Mouse (Mus musculus) bone marrow, adult 2 months (tissue): ENCODE measurements around the gene Drc1. TPM values are rescaled to one million over a fixed set of nuclear protein-coding genes. Genes with fewer than 3 reads are reported as not detected.

Experiments used
- H3K27ac ChIP-seq: fragments of 200-500 bp; 2 replicates; pipeline ENCODE4 v1.5.1; 2012; ENCODE audit warnings: low read depth, mild to moderate bottlenecking, control low read depth, inconsistent platforms, low read length; ENCODE audit not compliant: control insufficient read depth, poor library complexity, insufficient read depth
- H3K4me1 ChIP-seq: fragments of 200-500 bp; 2 replicates; pipeline ENCODE4 v1.6.1; 2011; ENCODE audit warnings: low read length; ENCODE audit not compliant: control insufficient read depth, insufficient read depth
- H3K4me3 ChIP-seq: fragments of 200-500 bp; replicated peaks from 2 replicates; pipeline ENCODE3; 2011; ENCODE audit warnings: mild to moderate bottlenecking, low read depth, low read length, control low read depth; ENCODE audit not compliant: control insufficient read depth
- CTCF ChIP-seq: fragments of 200-500 bp; IDR thresholded peaks from 2 replicates; pipeline ENCODE4 v1.5.1; 2011; ENCODE audit warnings: low read length, control low read depth; ENCODE audit not compliant: control insufficient read depth, insufficient read depth
- POLR2A ChIP-seq: fragments of 200-500 bp; IDR thresholded peaks from 2 replicates; pipeline ENCODE4 v1.6.1; 2011; ENCODE audit warnings: low read depth, mild to moderate bottlenecking, control low read depth, low read length, borderline replicate concordance; ENCODE audit not compliant: control insufficient read depth
- WGBS: fragments of 180-500 bp; shearing (Covaris S2); methylation state at CpG from one replicate; pipeline ENCODE4 v1.1.7; 2018; 5-methylcytosine and 5-hydroxymethylcytosine counted together
- polyA plus RNA-seq: library from polyadenylated mRNA; stranded (reverse); fragments of >200 nt; gene quantifications from 2 replicates; pipeline ENCODE4 v1.2.4, GENCODE M21; 2011; ENCODE audit warnings: low replicate concordance; ENCODE audit not compliant: missing spikeins, insufficient read depth, insufficient read length

The Drc1 gene
- 0.82 TPM in 1 of 2 replicates, not detected in the other for polyA plus RNA-seq

- 13% methylated on average over 26 of the region's 26 CpGs for WGBS
- H3K27ac ChIP-seq = no peak within 1 kb of the TSS
- H3K4me3 ChIP-seq = no peak within 1 kb of the TSS
- no peaks in the 10 kb centered on the region for H3K4me1 ChIP-seq
- TF ChIP-seq CTCF (no peak), POLR2A (no peak)
Measured at GRCm38 (mm10) chr5:30281291-30281732, at the start of gene Drc1. Gene Drc1 (plus strand): TSS chr5:30281388.

- peak overlapping the region; percentile 12; the same call in 1 of the 2 replicates for H3K27ac ChIP-seq
- no peaks in the 10 kb centered on the region; the same call in 1 of the 2 replicates for H3K4me1 ChIP-seq
- WGBS = 37% methylated on average over 16 of the region's 16 CpGs
- no peak for TF ChIP-seq CTCF
- peak overlapping the region; percentile 78 for H3K4me3 ChIP-seq
Measured at GRCm38 (mm10) chr5:30231891-30232270, 49.3 kb upstream of the Drc1 start.

- Histone ChIP-seq H3K4me1 (no peaks in the 10 kb centered on the region; the same call in 1 of the 2 replicates), H3K4me3 (peak within 1 kb of the TSS; percentile 97), H3K27ac (peak within 1 kb of the TSS; percentile 46)
- peak; percentile 93 for TF ChIP-seq POLR2A
- TF ChIP-seq CTCF = no peak
- WGBS = 1% methylated on average over 71 of the region's 71 CpGs
Measured at GRCm38 (mm10) chr5:30232271-30232971, 48.8 kb upstream of the Drc1 start, which contains the start of gene Selenoi. Gene Selenoi (plus strand): TSS chr5:30232581.

GRCm38 (mm10) chr5:30233042-30233441 lies 48.1 kb upstream of the Drc1 start:
- peak overlapping the region; percentile 46 for H3K27ac ChIP-seq
- TF ChIP-seq CTCF (no peak), POLR2A (no peak)
- no peaks in the 10 kb centered on the region; the same call in 1 of the 2 replicates for H3K4me1 ChIP-seq
- WGBS = 2% methylated on average over 15 of the region's 15 CpGs
- H3K4me3 ChIP-seq = peak overlapping the region; percentile 97

- no peaks in the 10 kb centered on the region; the same call in 1 of the 2 replicates for H3K4me1 ChIP-seq
Measured at GRCm38 (mm10) chr5:30233979-30234378, 47.2 kb upstream of the Drc1 start.

GRCm38 (mm10) chr5:30235641-30236126 lies 45.5 kb upstream of the Drc1 start:
- no peaks in the 10 kb centered on the region; the same call in 1 of the 2 replicates for H3K4me1 ChIP-seq
- 83% methylated on average over 2 of the region's 2 CpGs for WGBS
- no peak overlapping the region for H3K4me3 ChIP-seq
- H3K27ac ChIP-seq = no peak overlapping the region
- TF ChIP-seq POLR2A (no peak), CTCF (no peak)

More at GRCm38 (mm10) chr5:30233979-30234378, 47.2 kb upstream of the Drc1 start:
- WGBS = 16% methylated on average over 8 of the region's 8 CpGs
- TF ChIP-seq POLR2A = no peak
- no peak for TF ChIP-seq CTCF
- Histone ChIP-seq H3K27ac (no peak overlapping the region), H3K4me3 (no peak overlapping the region)

GRCm38 (mm10) chr5:30238533-30238932 lies 42.7 kb upstream of the Drc1 start:
- no peak for TF ChIP-seq POLR2A
- no peak for TF ChIP-seq CTCF
- 96% methylated on average over 5 of the region's 5 CpGs for WGBS
- H3K4me1 ChIP-seq = no peaks in the 10 kb centered on the region; the same call in 1 of the 2 replicates
- no peak overlapping the region for H3K4me3 ChIP-seq
- H3K27ac ChIP-seq = no peak overlapping the region

- Histone ChIP-seq H3K4me1 (no peaks in the 10 kb centered on the region; the same call in 1 of the 2 replicates), H3K27ac (no peak overlapping the region), H3K4me3 (no peak overlapping the region)
- 52% methylated on average over 7 of the region's 7 CpGs for WGBS
- TF ChIP-seq POLR2A (no peak), CTCF (no peak)
Measured at GRCm38 (mm10) chr5:30240552-30240951, 40.6 kb upstream of the Drc1 start.

GRCm38 (mm10) chr5:30242410-30242809 lies 38.8 kb upstream of the Drc1 start:
- Histone ChIP-seq H3K27ac (no peak overlapping the region), H3K4me1 (no peaks in the 10 kb centered on the region), H3K4me3 (no peak overlapping the region)
- 60% methylated on average over 1 of the region's 1 CpGs for WGBS
- TF ChIP-seq CTCF (no peak), POLR2A (no peak)
